Comparison of ENCODE assay signal across 16 mouse cellular contexts in the genomic region with DNA sequence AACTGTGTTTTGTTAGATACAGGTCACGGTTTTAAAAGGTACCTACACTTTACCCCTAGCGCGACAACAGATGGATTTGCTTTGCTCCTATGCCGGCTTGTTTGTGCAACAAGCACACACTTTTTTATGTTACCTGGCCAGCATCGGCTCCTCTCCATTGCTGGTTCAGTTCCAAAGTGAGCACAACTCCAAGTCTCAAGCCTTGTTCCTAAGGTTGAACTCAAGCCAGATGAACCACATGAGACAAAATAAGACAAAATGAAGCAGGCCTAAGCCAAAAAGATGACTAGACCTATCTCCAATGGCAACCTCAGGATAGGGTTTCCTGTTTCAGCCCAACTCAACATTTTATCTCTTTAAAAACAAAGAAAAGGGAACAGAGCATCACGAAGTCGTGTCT.
"Had no signal": no experiment of that assay in that cellular context is flagged by ENCODE, and none has a peak within 500 bp of the region (broad histone marks: within the 10 kb centered on the region; RNA-seq: fewer than 3 reads in every experiment).

No protein-coding gene starts in this region.

- H3K4me1 ChIP-seq: liver, embryonic 13.5 days; midbrain, embryonic 12.5 days; midbrain, embryonic 15.5 days; neural tube, embryonic 12.5 days; neural tube, embryonic 15.5 days had no signal

- H3K4me3 ChIP-seq: left cerebral cortex, adult 2 months; liver, embryonic 13.5 days; midbrain, embryonic 12.5 days; midbrain, embryonic 15.5 days; neural tube, embryonic 12.5 days; neural tube, embryonic 15.5 days had no signal

- DNase-seq: kidney, postnatal 25 days; layer of hippocampus, postnatal 36 days; liver, embryonic 13.5 days; lung, embryonic 14.5 days; right cerebral cortex, adult 18-20 months; right cerebral cortex, postnatal 14 days; right cerebral cortex, postnatal 4 days; spleen, adult 18-20 months; thymus, postnatal 25 days had no signal

- H3K27ac ChIP-seq: left cerebral cortex, adult 2 months; macrophage; midbrain, embryonic 12.5 days; midbrain, embryonic 15.5 days; neural tube, embryonic 12.5 days; neural tube, embryonic 15.5 days had no signal

- H3K9ac ChIP-seq: liver, embryonic 13.5 days; midbrain, embryonic 12.5 days; midbrain, embryonic 15.5 days; neural tube, embryonic 12.5 days; neural tube, embryonic 15.5 days; stomach, embryonic 15.5 days had no signal

- H3K36me3 ChIP-seq: liver, embryonic 13.5 days; midbrain, embryonic 12.5 days; midbrain, embryonic 15.5 days; neural tube, embryonic 12.5 days; neural tube, embryonic 15.5 days; stomach, embryonic 15.5 days had no signal

- ATAC-seq: midbrain, embryonic 15.5 days had no signal

- H3K9me3 ChIP-seq: liver, embryonic 13.5 days; midbrain, embryonic 12.5 days; midbrain, embryonic 15.5 days; neural tube, embryonic 12.5 days; neural tube, embryonic 15.5 days; stomach, embryonic 15.5 days had no signal

- H3K27me3 ChIP-seq: liver, embryonic 13.5 days; midbrain, embryonic 12.5 days; midbrain, embryonic 15.5 days; neural tube, embryonic 12.5 days; neural tube, embryonic 15.5 days; stomach, embryonic 15.5 days had no signal

- H3K4me2 ChIP-seq: liver, embryonic 13.5 days; midbrain, embryonic 12.5 days; neural tube, embryonic 15.5 days had no signal
